Mouse (Mus musculus): ENCODE results near the gene Gpd2. TPM values are rescaled to one million over a fixed set of nuclear protein-coding genes. Genes with fewer than 3 reads are reported as not detected.
A peak's percentile ranks its signal among the peaks of the same experiment; 100 is the strongest.

Gpd2 gene
- polyA plus RNA-seq, 1 experiment = 10.0 TPM

- WGBS = 96% methylated on average over 4 of the region's 4 CpGs
Measured at GRCm38 (mm10) chr2:57304212-57304611, 66.8 kb downstream of the Gpd2 start.

GRCm38 (mm10) chr2:57312268-57312797, 74.9 kb downstream of the Gpd2 start:
- no peaks in the 10 kb centered on the region for H3K4me1 ChIP-seq (replicated peaks; ENCODE audit: control insufficient read depth, insufficient read depth, low read length)
- 99% methylated on average over 7 of the region's 7 CpGs for WGBS
- H3K4me3 ChIP-seq (ENCODE audit: control insufficient read depth, insufficient read depth, low read length) = no peak overlapping the region

More at GRCm38 (mm10) chr2:57304212-57304611, 66.8 kb downstream of the Gpd2 start:
- Histone ChIP-seq H3K27me3 (ENCODE audit: control insufficient read depth, insufficient read depth, low read length) (no peaks in the 10 kb centered on the region), H3K36me3 (ENCODE audit: control insufficient read depth, insufficient read depth, low read length) (0 out of 2 replicates have a peak, but pooled peaks cover 6% of the 10 kb centered on the region), H3K4me3 (ENCODE audit: control insufficient read depth, insufficient read depth, low read length) (no peak overlapping the region), H3K27ac (ENCODE audit: control insufficient read depth, insufficient read depth, low read length) (no peak overlapping the region), H3K4me1 (replicated peaks; ENCODE audit: control insufficient read depth, insufficient read depth, low read length) (no peaks in the 10 kb centered on the region)
- no peak for TF ChIP-seq POLR2A (IDR thresholded peaks at IDR 0.05; ENCODE audit: control insufficient read depth, extremely low read depth, insufficient read depth, low read length, poor library complexity)
- TF ChIP-seq CTCF (IDR thresholded peaks at IDR 0.05; ENCODE audit: borderline replicate concordance, control insufficient read depth, extremely low read depth, insufficient read depth, low read length, poor library complexity) = no peak
- no peak for DNase-seq

DNA sequence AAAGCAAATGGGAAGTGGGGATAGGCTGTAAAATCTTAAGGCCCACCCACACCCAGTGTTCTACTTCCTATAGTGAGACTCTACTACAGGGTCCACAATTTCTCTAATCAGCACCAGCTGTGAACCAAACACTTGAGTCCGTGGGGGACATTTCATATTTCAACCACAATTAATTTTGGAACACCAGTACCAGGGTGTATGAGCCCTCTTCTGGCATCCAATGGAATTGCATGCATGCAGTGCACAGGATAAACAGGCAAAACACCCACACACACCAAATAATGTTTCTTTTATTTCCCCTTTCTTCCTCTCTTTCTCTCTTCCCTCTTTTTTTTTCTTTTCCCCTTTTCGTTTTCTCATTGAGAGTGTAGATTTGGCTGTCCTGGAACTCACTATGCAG, 78.6 kb downstream of the Gpd2 start:
- Histone ChIP-seq H3K27ac (ENCODE audit: control insufficient read depth, insufficient read depth, low read length) (no peak overlapping the region), H3K27me3 (ENCODE audit: control insufficient read depth, insufficient read depth, low read length) (no peaks in the 10 kb centered on the region), H3K4me1 (replicated peaks; ENCODE audit: control insufficient read depth, insufficient read depth, low read length) (no peaks in the 10 kb centered on the region), H3K4me3 (ENCODE audit: control insufficient read depth, insufficient read depth, low read length) (no peak overlapping the region), H3K36me3 (ENCODE audit: control insufficient read depth, insufficient read depth, low read length) (no peaks in the 10 kb centered on the region)
- DNase-seq = peak; percentile 54
- WGBS = 53% methylated on average over 2 of the region's 2 CpGs
- TF ChIP-seq POLR2A (IDR thresholded peaks at IDR 0.05; ENCODE audit: control insufficient read depth, extremely low read depth, insufficient read depth, low read length, poor library complexity) (no peak), CTCF (IDR thresholded peaks at IDR 0.05; ENCODE audit: borderline replicate concordance, control insufficient read depth, extremely low read depth, insufficient read depth, low read length, poor library complexity) (no peak)

More at GRCm38 (mm10) chr2:57312268-57312797, 74.9 kb downstream of the Gpd2 start:
- H3K27me3 ChIP-seq (ENCODE audit: control insufficient read depth, insufficient read depth, low read length) = no peaks in the 10 kb centered on the region
- 0 out of 2 replicates have a peak, but pooled peaks cover under 1% of the 10 kb centered on the region for H3K36me3 ChIP-seq (ENCODE audit: control insufficient read depth, insufficient read depth, low read length)
- no peak overlapping the region for H3K27ac ChIP-seq (ENCODE audit: control insufficient read depth, insufficient read depth, low read length)
- TF ChIP-seq POLR2A (IDR thresholded peaks at IDR 0.05; ENCODE audit: control insufficient read depth, extremely low read depth, insufficient read depth, low read length, poor library complexity) (no peak), CTCF (IDR thresholded peaks at IDR 0.05; ENCODE audit: borderline replicate concordance, control insufficient read depth, extremely low read depth, insufficient read depth, low read length, poor library complexity) (no peak)
- no peak for DNase-seq

DNA sequence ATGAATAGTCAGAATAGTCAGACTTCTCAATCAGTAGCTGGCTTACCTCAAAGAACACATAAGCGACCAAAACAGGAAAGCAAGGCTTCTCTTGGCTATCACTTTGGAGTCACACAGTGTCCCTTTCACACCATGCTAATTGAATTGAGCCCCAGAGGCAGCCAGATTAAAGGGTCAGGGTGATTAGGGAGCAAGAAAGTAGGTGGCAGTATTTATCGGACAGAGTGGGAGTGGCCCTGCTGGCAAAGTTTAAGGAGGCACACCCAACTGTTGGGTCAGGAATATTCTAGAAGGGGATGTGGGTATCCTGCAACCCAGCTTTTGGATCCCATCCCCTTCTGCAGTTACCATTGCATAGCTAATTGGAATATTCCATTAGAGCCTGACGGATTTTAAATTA, 80.9 kb downstream of the Gpd2 start:
- no peaks in the 10 kb centered on the region for H3K27me3 ChIP-seq (ENCODE audit: control insufficient read depth, insufficient read depth, low read length)
- H3K27ac ChIP-seq (ENCODE audit: control insufficient read depth, insufficient read depth, low read length) = no peak overlapping the region
- 94% methylated on average over 3 of the region's 3 CpGs for WGBS
- no peaks in the 10 kb centered on the region for H3K4me1 ChIP-seq (replicated peaks; ENCODE audit: control insufficient read depth, insufficient read depth, low read length)
- no peaks in the 10 kb centered on the region for H3K36me3 ChIP-seq (ENCODE audit: control insufficient read depth, insufficient read depth, low read length)
- no peak for DNase-seq
- no peak for TF ChIP-seq POLR2A (IDR thresholded peaks at IDR 0.05; ENCODE audit: control insufficient read depth, extremely low read depth, insufficient read depth, low read length, poor library complexity)
- no peak for TF ChIP-seq CTCF (IDR thresholded peaks at IDR 0.05; ENCODE audit: borderline replicate concordance, control insufficient read depth, extremely low read depth, insufficient read depth, low read length, poor library complexity)
- H3K4me3 ChIP-seq (ENCODE audit: control insufficient read depth, insufficient read depth, low read length) = no peak overlapping the region

DNA sequence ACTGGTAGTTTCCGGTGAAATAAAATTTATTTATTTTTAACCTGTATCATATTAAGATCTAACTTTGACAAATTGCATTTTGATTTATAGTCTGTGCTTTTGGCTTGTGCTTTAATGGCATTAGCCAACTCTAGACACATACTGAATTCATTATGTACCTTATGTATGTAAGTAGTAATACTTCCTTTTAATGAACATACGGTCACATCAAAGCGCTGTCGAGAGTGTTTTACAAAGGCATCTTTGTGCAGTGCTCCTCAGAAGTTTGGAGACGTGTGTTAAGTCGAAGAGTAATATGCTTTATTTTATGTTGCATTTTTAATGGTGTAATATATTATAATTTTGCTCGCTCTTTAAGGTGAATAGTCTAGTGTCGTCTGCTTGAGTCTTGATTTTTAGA, 88.7 kb downstream of the Gpd2 start:
- 91% methylated on average over 8 of the region's 8 CpGs for WGBS
- H3K4me3 ChIP-seq (ENCODE audit: control insufficient read depth, insufficient read depth, low read length) = no peak overlapping the region
- DNase-seq = no peak
- TF ChIP-seq CTCF (IDR thresholded peaks at IDR 0.05; ENCODE audit: borderline replicate concordance, control insufficient read depth, extremely low read depth, insufficient read depth, low read length, poor library complexity) = no peak
- TF ChIP-seq POLR2A (IDR thresholded peaks at IDR 0.05; ENCODE audit: control insufficient read depth, extremely low read depth, insufficient read depth, low read length, poor library complexity) = no peak
- H3K27me3 ChIP-seq (ENCODE audit: control insufficient read depth, insufficient read depth, low read length) = no peaks in the 10 kb centered on the region
- peaks cover 3% of the 10 kb centered on the region for H3K4me1 ChIP-seq (replicated peaks; ENCODE audit: control insufficient read depth, insufficient read depth, low read length)
- no peaks in the 10 kb centered on the region for H3K36me3 ChIP-seq (ENCODE audit: control insufficient read depth, insufficient read depth, low read length)
- no peak overlapping the region for H3K27ac ChIP-seq (ENCODE audit: control insufficient read depth, insufficient read depth, low read length)

GRCm38 (mm10) chr2:57329327-57329726, 91.9 kb downstream of the Gpd2 start:
- no peak for DNase-seq
- H3K4me3 ChIP-seq (ENCODE audit: control insufficient read depth, insufficient read depth, low read length) = no peak overlapping the region
- no peak overlapping the region for H3K27ac ChIP-seq (ENCODE audit: control insufficient read depth, insufficient read depth, low read length)
- TF ChIP-seq CTCF (IDR thresholded peaks at IDR 0.05; ENCODE audit: borderline replicate concordance, control insufficient read depth, extremely low read depth, insufficient read depth, low read length, poor library complexity) (no peak), POLR2A (IDR thresholded peaks at IDR 0.05; ENCODE audit: control insufficient read depth, extremely low read depth, insufficient read depth, low read length, poor library complexity) (no peak)
- H3K27me3 ChIP-seq (ENCODE audit: control insufficient read depth, insufficient read depth, low read length) = no peaks in the 10 kb centered on the region
- H3K4me1 ChIP-seq (replicated peaks; ENCODE audit: control insufficient read depth, insufficient read depth, low read length) = peaks cover 3% of the 10 kb centered on the region
- H3K36me3 ChIP-seq (ENCODE audit: control insufficient read depth, insufficient read depth, low read length) = no peaks in the 10 kb centered on the region
- 96% methylated on average over 7 of the region's 7 CpGs for WGBS

DNA sequence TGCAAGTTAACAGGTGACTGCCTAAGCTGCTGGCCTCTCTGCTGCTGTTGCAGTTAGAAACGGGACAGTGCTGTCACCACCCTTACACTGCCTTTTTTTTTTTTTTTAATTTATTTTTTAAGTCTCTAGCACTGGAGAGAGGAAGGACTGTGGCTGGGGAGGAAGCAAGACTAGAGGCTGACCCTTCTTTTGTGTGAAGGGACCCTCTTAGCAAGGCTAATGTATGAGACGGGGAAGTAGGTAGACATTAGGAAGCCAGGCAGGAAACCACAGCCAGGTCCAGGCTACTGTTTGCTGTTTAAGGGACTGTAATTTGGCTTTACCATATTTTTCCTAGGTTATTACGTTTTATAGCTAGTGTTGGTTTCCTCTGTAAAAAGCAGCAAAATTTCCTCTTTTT, 93.4 kb downstream of the Gpd2 start:
- Histone ChIP-seq H3K27ac (ENCODE audit: control insufficient read depth, insufficient read depth, low read length) (no peak overlapping the region), H3K27me3 (ENCODE audit: control insufficient read depth, insufficient read depth, low read length) (no peaks in the 10 kb centered on the region), H3K4me1 (replicated peaks; ENCODE audit: control insufficient read depth, insufficient read depth, low read length) (no peaks in the 10 kb centered on the region), H3K4me3 (ENCODE audit: control insufficient read depth, insufficient read depth, low read length) (no peak overlapping the region), H3K36me3 (ENCODE audit: control insufficient read depth, insufficient read depth, low read length) (no peaks in the 10 kb centered on the region)
- no peak for DNase-seq
- TF ChIP-seq POLR2A (IDR thresholded peaks at IDR 0.05; ENCODE audit: control insufficient read depth, extremely low read depth, insufficient read depth, low read length, poor library complexity) (no peak), CTCF (IDR thresholded peaks at IDR 0.05; ENCODE audit: borderline replicate concordance, control insufficient read depth, extremely low read depth, insufficient read depth, low read length, poor library complexity) (no peak)
- WGBS = 27% methylated on average over 3 of the region's 3 CpGs
